Mouse (Mus musculus): ENCODE data around the gene Cd101. TPM values are rescaled to one million over a fixed set of nuclear protein-coding genes. Genes with fewer than 3 reads are reported as not detected.
A peak's percentile ranks its signal among the peaks of the same experiment; 100 is the strongest.

Cd101 gene
- 0.05 TPM in 1 of 2 replicates, not detected in the other for polyA plus RNA-seq (2016; fragmentation: Nextera tagmentation; extraction: Ambion mirVana)

GRCm38 (mm10) chr3:101029339-101029738 lies at the start of gene Cd101:
Cd101 (minus strand) TSS chr3:101029556.
- H3K27ac ChIP-seq: no peak within 1 kb of the TSS
- H3K27me3 ChIP-seq (ENCODE audit: insufficient read depth, poor library complexity, severe bottlenecking): no peaks in the 10 kb centered on the region
- DNase-seq (ENCODE audit: low spot score): no peak

GRCm38 (mm10) chr3:101078344-101078743 lies 49.0 kb upstream of the Cd101 start:
- Histone ChIP-seq H3K27me3 (ENCODE audit: insufficient read depth, poor library complexity, severe bottlenecking) (no peaks in the 10 kb centered on the region), H3K4me1 (replicated peaks) (peaks cover 3% of the 10 kb centered on the region; the same call in 1 of the 2 replicates), H3K36me3 (peaks cover 43% of the 10 kb centered on the region), H3K27ac (no peak overlapping the region), H3K4me3 (no peak overlapping the region), H3K9me3 (no peaks in the 10 kb centered on the region)
- 100% methylated on average over 1 of the region's 1 CpGs for whole genome bisulfite sequencing
- DNase-seq (ENCODE audit: low spot score): no peak

More at GRCm38 (mm10) chr3:101029339-101029738, at the start of gene Cd101:
- Histone ChIP-seq H3K4me1 (replicated peaks) (no peaks in the 10 kb centered on the region), H3K9me3 (no peaks in the 10 kb centered on the region), H3K36me3 (no peaks in the 10 kb centered on the region), H3K4me3 (no peak within 1 kb of the TSS)
- 92% methylated on average over 4 of the region's 4 CpGs for WGBS

- H3K36me3 ChIP-seq: peaks cover 46% of the 10 kb centered on the region
- DNase-seq (ENCODE audit: low spot score): no peak
- no peak overlapping the region for H3K27ac ChIP-seq
- H3K4me1 ChIP-seq (replicated peaks): peaks cover 4% of the 10 kb centered on the region
- no peak overlapping the region for H3K4me3 ChIP-seq
- no peaks in the 10 kb centered on the region for H3K9me3 ChIP-seq
- 92% methylated on average over 6 of the region's 6 CpGs for WGBS
- H3K27me3 ChIP-seq (ENCODE audit: insufficient read depth, poor library complexity, severe bottlenecking): no peaks in the 10 kb centered on the region
Measured at GRCm38 (mm10) chr3:101077710-101078100, 48.3 kb upstream of the Cd101 start.

GRCm38 (mm10) chr3:101076966-101077709 lies 47.8 kb upstream of the Cd101 start:
- DNase-seq (ENCODE audit: low spot score): no peak
- Histone ChIP-seq H3K36me3 (peaks cover 51% of the 10 kb centered on the region), H3K9me3 (no peaks in the 10 kb centered on the region), H3K4me3 (no peak overlapping the region), H3K27me3 (ENCODE audit: insufficient read depth, poor library complexity, severe bottlenecking) (no peaks in the 10 kb centered on the region), H3K27ac (no peak overlapping the region), H3K4me1 (replicated peaks) (peaks cover 9% of the 10 kb centered on the region)
- 97% methylated on average over 25 of the region's 25 CpGs for WGBS

- Histone ChIP-seq H3K27ac (no peak overlapping the region), H3K4me1 (replicated peaks) (peaks cover 19% of the 10 kb centered on the region), H3K9me3 (no peaks in the 10 kb centered on the region), H3K36me3 (peaks cover 53% of the 10 kb centered on the region), H3K4me3 (no peak overlapping the region), H3K27me3 (ENCODE audit: insufficient read depth, poor library complexity, severe bottlenecking) (no peaks in the 10 kb centered on the region)
- no peak for DNase-seq (ENCODE audit: low spot score)
- WGBS: 77% methylated on average over 3 of the region's 3 CpGs
Measured at GRCm38 (mm10) chr3:101075866-101076265, 46.5 kb upstream of the Cd101 start.

- Histone ChIP-seq H3K27me3 (ENCODE audit: insufficient read depth, poor library complexity, severe bottlenecking) (no peaks in the 10 kb centered on the region), H3K27ac (no peak overlapping the region), H3K4me3 (no peak overlapping the region), H3K4me1 (replicated peaks) (peaks cover 36% of the 10 kb centered on the region), H3K36me3 (peaks cover 42% of the 10 kb centered on the region), H3K9me3 (no peaks in the 10 kb centered on the region)
- 88% methylated on average over 9 of the region's 9 CpGs for WGBS
- no peak for DNase-seq (ENCODE audit: low spot score)
Measured at GRCm38 (mm10) chr3:101073384-101073783, 44.0 kb upstream of the Cd101 start.

GRCm38 (mm10) chr3:101072506-101073215 lies 43.3 kb upstream of the Cd101 start:
- Histone ChIP-seq H3K36me3 (peaks cover 37% of the 10 kb centered on the region), H3K27ac (peak overlapping the region; percentile 51; the same call in 1 of the 2 replicates), H3K4me1 (replicated peaks) (peaks cover 43% of the 10 kb centered on the region), H3K27me3 (ENCODE audit: insufficient read depth, poor library complexity, severe bottlenecking) (no peaks in the 10 kb centered on the region), H3K4me3 (no peak overlapping the region), H3K9me3 (no peaks in the 10 kb centered on the region)
- no peak for DNase-seq (ENCODE audit: low spot score)
- WGBS: 87% methylated on average over 15 of the region's 15 CpGs

- Histone ChIP-seq H3K4me3 (no peak overlapping the region), H3K9me3 (no peaks in the 10 kb centered on the region), H3K27ac (0 out of 2 replicates have a peak overlapping the region, but pooled peaks have one; percentile 62), H3K27me3 (ENCODE audit: insufficient read depth, poor library complexity, severe bottlenecking) (no peaks in the 10 kb centered on the region), H3K4me1 (replicated peaks) (peaks cover 43% of the 10 kb centered on the region), H3K36me3 (peaks cover 27% of the 10 kb centered on the region)
- no peak for DNase-seq (ENCODE audit: low spot score)
Measured at GRCm38 (mm10) chr3:101071576-101071975, 42.2 kb upstream of the Cd101 start.

- peak; percentile 8 for DNase-seq (ENCODE audit: low spot score)
- H3K27me3 ChIP-seq (ENCODE audit: insufficient read depth, poor library complexity, severe bottlenecking): no peaks in the 10 kb centered on the region
- H3K9me3 ChIP-seq: no peaks in the 10 kb centered on the region
- H3K36me3 ChIP-seq: peaks cover 23% of the 10 kb centered on the region
- H3K4me1 ChIP-seq (replicated peaks): peaks cover 43% of the 10 kb centered on the region
- WGBS: 45% methylated on average over 6 of the region's 6 CpGs
- H3K27ac ChIP-seq: peak overlapping the region; percentile 62; the same call in 1 of the 2 replicates
- no peak overlapping the region for H3K4me3 ChIP-seq
Measured at GRCm38 (mm10) chr3:101070796-101071235, 41.5 kb upstream of the Cd101 start.

GRCm38 (mm10) chr3:101070230-101070795 lies 41.0 kb upstream of the Cd101 start:
- H3K9me3 ChIP-seq: no peaks in the 10 kb centered on the region
- 58% methylated on average over 10 of the region's 10 CpGs for WGBS
- H3K27me3 ChIP-seq (ENCODE audit: insufficient read depth, poor library complexity, severe bottlenecking): no peaks in the 10 kb centered on the region
- no peak for DNase-seq (ENCODE audit: low spot score)
- no peak overlapping the region for H3K4me3 ChIP-seq
- peaks cover 43% of the 10 kb centered on the region for H3K4me1 ChIP-seq (replicated peaks)
- H3K36me3 ChIP-seq: peaks cover 18% of the 10 kb centered on the region
- H3K27ac ChIP-seq: peak overlapping the region; percentile 62

GRCm38 (mm10) chr3:101068701-101069100 lies 39.3 kb upstream of the Cd101 start:
- Histone ChIP-seq H3K36me3 (peaks cover 10% of the 10 kb centered on the region), H3K9me3 (no peaks in the 10 kb centered on the region), H3K27me3 (ENCODE audit: insufficient read depth, poor library complexity, severe bottlenecking) (no peaks in the 10 kb centered on the region), H3K27ac (no peak overlapping the region), H3K4me3 (no peak overlapping the region), H3K4me1 (replicated peaks) (peaks cover 43% of the 10 kb centered on the region)
- DNase-seq (ENCODE audit: low spot score): no peak
- WGBS: 71% methylated on average over 5 of the region's 5 CpGs

- peaks cover 29% of the 10 kb centered on the region for H3K4me1 ChIP-seq (replicated peaks)
- H3K36me3 ChIP-seq: 0 out of 2 replicates have a peak, but pooled peaks cover 9% of the 10 kb centered on the region
- no peak for DNase-seq (ENCODE audit: low spot score)
Measured at GRCm38 (mm10) chr3:101066175-101066574, 36.8 kb upstream of the Cd101 start.

More at GRCm38 (mm10) chr3:101066175-101066574, 36.8 kb upstream of the Cd101 start:
- no peaks in the 10 kb centered on the region for H3K9me3 ChIP-seq
- 85% methylated on average over 6 of the region's 6 CpGs for WGBS
- no peaks in the 10 kb centered on the region for H3K27me3 ChIP-seq (ENCODE audit: insufficient read depth, poor library complexity, severe bottlenecking)
- H3K27ac ChIP-seq: no peak overlapping the region
- H3K4me3 ChIP-seq: no peak overlapping the region

Measured in hindbrain, embryonic 10.5 days (tissue).